Mouse (Mus musculus) ovary, adult 2 months (tissue): ENCODE results near the gene Gm20741. TPM values are rescaled to one million over a fixed set of nuclear protein-coding genes. Genes with fewer than 3 reads are reported as not detected.

Experiments used
- polyA plus RNA-seq: library from polyadenylated mRNA; depleted of rRNA; stranded (reverse); fragments of >200 nt; gene quantifications from 2 replicates; pipeline ENCODE4 v1.2.3, GENCODE M21; 2012; rRNA removed

Gene Gm20741
- not detected in 2 replicates for polyA plus RNA-seq

GRCm38 (mm10) chr16:88811827-88812226 is at the start of gene Gm20741:
Gm20741 (minus strand) TSS chr16:88812220.

DNA sequence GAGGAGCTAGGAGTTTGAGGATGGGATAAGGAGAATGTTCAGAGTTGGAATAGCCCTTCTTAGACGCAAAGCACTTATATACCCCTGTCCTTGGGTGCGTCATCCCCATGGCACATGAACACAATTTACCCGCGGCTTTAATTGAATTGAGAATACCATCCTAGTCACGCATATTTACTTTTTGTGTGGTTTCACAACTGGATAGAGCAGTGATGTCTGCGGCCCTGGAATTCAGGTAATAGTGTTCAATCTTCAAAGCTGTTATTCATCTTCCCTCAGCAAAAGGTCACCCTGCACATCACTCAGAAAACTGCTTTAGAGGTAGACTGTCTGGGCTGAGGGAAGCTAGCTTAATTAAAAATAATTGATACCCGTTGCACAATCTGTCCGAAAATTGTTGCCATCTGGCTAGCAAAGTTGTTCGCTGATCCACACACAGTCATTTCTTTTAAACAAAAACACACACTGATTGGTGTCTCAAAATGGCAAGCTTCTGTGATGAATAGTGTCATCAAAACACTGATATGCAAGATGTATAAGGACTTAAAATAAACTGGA is 14.2 kb upstream of the Gm20741 start, which contains the start of gene Krtap14:
Gene Krtap14, minus strand, starts transcription at position 51 of the 558 bp plus-strand sequence.

GRCm38 (mm10) chr16:88820066-88820465 is 8.0 kb upstream of the Gm20741 start, which contains the start of gene Krtap15:
Krtap15 (plus strand) TSS chr16:88820215.

GRCm38 (mm10) chr16:88777596-88777995 is 34.4 kb downstream of the Gm20741 start, which contains the start of gene Gm5965:
Gm5965 (plus strand) TSS chr16:88777896.

DNA sequence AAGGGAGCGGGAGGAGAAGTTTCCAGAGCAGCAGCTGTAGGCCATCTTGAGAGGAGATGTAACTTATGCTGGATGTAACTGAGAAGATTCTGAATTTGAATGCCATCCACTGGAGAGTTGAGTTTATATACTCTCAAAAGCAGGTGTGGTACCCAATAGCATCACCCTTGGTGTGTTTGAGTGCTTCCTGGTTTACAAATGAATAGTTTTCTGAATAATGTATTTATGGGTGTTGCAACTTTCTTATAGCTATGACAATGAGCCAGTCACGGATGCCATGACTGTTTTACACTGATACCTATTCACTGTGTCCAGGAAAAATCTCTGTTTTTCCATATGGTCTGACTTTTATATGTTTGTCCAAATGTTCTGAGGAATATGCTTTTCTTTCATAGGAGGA is 37.9 kb downstream of the Gm20741 start, which contains the start of gene 2310057N15Rik:
Gene 2310057N15Rik, minus strand, starts transcription at position 101 of the 400 bp plus-strand sequence.

Other genes with a start within 250 kb of the Gm20741 start
- gene Cldn8, start 249.0 kb downstream of the Gm20741 start, polyA plus RNA-seq: 1.3 and 2.1 TPM in 2 replicates
- gene Krtap24-1, start 199.9 kb downstream of the Gm20741 start, polyA plus RNA-seq: not detected in 2 replicates
- gene 2310079G19Rik, start 184.6 kb downstream of the Gm20741 start, polyA plus RNA-seq: not detected in 2 replicates
- not detected in 2 replicates for gene Krtap26-1, start 164.4 kb downstream of the Gm20741 start, polyA plus RNA-seq
- not detected in 2 replicates for gene Krtap27-1, start 140.5 kb downstream of the Gm20741 start, polyA plus RNA-seq
- not detected in 2 replicates for gene 2310061N02Rik, start 104.3 kb downstream of the Gm20741 start, polyA plus RNA-seq
- gene Krtap13-1, start 83.4 kb downstream of the Gm20741 start, polyA plus RNA-seq: not detected in 2 replicates
- gene Krtap13, start 60.6 kb downstream of the Gm20741 start, polyA plus RNA-seq: not detected in 2 replicates
- not detected in 2 replicates for gene 2310034C09Rik, start 53.4 kb downstream of the Gm20741 start, polyA plus RNA-seq
- not detected in 2 replicates for gene 2310057N15Rik, start 38.0 kb downstream of the Gm20741 start, polyA plus RNA-seq
- gene Gm5965, start 34.3 kb downstream of the Gm20741 start, polyA plus RNA-seq: not detected in 2 replicates
- gene Krtap15, start 8.0 kb upstream of the Gm20741 start, polyA plus RNA-seq: not detected in 2 replicates
- not detected in 2 replicates for gene Krtap14, start 13.9 kb upstream of the Gm20741 start, polyA plus RNA-seq
- not detected in 2 replicates for gene Krtap19-1, start 57.2 kb upstream of the Gm20741 start, polyA plus RNA-seq
- gene Krtap19-2, start 62.0 kb upstream of the Gm20741 start, polyA plus RNA-seq: not detected in 2 replicates
- not detected in 2 replicates for gene Krtap19-3, start 65.8 kb upstream of the Gm20741 start, polyA plus RNA-seq
- gene Krtap19-4, start 72.9 kb upstream of the Gm20741 start, polyA plus RNA-seq: not detected in 2 replicates
- gene Krtap19-5, start 84.2 kb upstream of the Gm20741 start, polyA plus RNA-seq: not detected in 2 replicates
- gene Krtap19-9b, start 120.0 kb upstream of the Gm20741 start, polyA plus RNA-seq: not detected in 2 replicates
- gene Krtap16-3, start 150.7 kb upstream of the Gm20741 start, polyA plus RNA-seq: not detected in 2 replicates
- gene Krtap22-2, start 198.5 kb upstream of the Gm20741 start, polyA plus RNA-seq: not detected in 2 replicates
- gene Gm10229, start 203.1 kb upstream of the Gm20741 start, polyA plus RNA-seq: not detected in 2 replicates
- not detected in 2 replicates for gene Krtap6-1, start 219.5 kb upstream of the Gm20741 start, polyA plus RNA-seq
- gene Gm10228, start 229.3 kb upstream of the Gm20741 start, polyA plus RNA-seq: not detected in 2 replicates
- not detected in 2 replicates for gene Krtap6-5, start 235.7 kb upstream of the Gm20741 start, polyA plus RNA-seq